Mouse (Mus musculus): Measurements from ENCODE around the gene Btbd35f29. TPM values are rescaled to one million over a fixed set of nuclear protein-coding genes. Genes with fewer than 3 reads are reported as not detected.
"Not testable (repeated sequence)": the region's sequence is repeated elsewhere in the genome, so short reads cannot be mapped to it uniquely, and the experiment has no call there.

The Btbd35f29 gene
- not detected in 2 replicates for polyA plus RNA-seq (2015; fragmentation: Nextera tagmentation; extraction: Ambion mirVana)

GRCm38 (mm10) chrX:31117374-31117773 is at the start of gene Btbd35f29:
Btbd35f29 (plus strand) TSS chrX:31117674.
- DNase-seq (ENCODE audit: low spot score) = not testable (repeated sequence)

DNA sequence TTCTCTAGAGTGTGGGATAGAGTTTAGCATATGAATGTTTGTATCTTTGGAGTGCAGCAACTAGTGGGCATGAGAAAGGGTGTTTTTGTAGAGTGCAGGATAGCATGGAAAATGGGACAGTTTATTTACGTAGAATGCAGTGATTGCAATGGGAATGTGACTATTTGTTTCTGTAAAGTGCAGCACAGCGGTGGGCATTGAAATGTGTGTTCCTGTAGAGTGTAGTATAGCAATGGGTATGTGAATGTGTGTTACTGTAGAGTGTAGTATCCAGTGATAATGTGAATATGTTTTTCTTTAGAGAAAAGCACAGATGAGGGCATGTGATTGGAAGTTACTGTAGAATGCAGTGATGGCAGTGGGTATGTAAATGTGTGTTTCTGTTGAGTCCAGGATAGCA is 23.9 kb downstream of the Btbd35f29 start:
- not testable (repeated sequence) for DNase-seq (ENCODE audit: low spot score)

DNA sequence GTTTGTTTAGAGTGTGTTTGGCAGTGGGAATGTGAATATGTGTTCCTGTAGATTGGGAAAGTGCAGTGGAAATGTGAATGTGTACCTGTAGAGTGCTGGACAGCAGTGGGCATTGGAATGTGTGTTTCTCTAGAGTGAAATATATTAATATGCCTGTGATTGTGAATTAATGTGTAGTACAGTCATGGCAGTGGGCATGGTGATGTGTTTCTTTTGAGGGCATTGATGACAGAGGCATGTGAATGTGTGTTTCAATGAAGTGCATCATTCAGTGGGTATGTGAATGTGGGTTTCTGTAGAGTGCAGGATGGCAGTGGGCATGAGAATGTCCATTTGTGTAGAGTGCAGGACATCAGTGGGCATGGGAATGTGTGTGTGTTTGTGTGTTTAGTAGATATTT is 27.7 kb downstream of the Btbd35f29 start:
- not testable (repeated sequence) for DNase-seq (ENCODE audit: low spot score)

DNA sequence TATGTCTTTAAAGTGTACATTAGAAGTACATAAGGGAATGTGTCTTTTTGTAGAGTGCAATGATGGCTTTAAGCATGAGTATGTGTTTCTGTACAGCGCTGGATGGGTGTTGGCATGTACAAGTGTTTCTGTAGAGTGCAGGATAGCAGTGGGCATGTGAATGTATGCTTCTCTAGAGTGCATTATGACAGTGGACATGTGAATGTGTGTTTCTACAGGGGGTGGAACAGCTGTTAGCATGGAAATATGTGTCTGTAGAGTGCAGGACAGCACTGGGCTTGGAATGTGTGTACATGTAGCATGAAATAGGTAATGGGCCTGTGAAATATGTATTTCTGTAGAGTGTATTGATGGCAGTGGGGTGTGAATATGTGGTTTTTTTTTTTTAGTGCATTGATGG is 28.4 kb downstream of the Btbd35f29 start:
- DNase-seq (ENCODE audit: low spot score) = peak; percentile 1

DNA sequence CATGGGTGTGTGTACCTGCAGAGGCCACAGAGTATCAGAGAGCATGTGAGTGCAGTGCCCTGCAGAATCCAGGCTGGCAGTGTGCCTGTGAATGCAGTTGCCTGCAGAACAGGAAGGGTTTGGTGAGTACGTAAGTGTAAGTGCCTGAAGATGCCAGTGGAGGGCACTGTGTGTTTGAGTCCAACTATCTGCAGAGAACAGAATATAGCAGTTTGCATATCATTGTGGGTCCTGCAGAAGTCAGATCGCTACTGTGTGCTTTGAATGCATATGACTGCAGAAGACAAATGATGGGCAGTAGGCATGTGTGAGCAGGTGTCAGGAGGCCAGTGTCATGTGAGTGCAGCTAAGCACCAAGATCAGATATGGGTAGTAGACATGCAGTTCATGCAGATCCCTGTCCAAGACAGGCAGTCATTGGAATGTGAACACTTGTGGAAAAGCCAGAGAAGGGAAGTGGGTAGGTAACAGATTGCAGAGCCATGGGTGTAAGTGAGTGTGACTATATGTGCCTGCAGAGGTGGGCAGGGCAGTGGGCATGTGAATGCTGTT is 41.1 kb downstream of the Btbd35f29 start:
- not testable (repeated sequence) for DNase-seq (ENCODE audit: low spot score)

DNA sequence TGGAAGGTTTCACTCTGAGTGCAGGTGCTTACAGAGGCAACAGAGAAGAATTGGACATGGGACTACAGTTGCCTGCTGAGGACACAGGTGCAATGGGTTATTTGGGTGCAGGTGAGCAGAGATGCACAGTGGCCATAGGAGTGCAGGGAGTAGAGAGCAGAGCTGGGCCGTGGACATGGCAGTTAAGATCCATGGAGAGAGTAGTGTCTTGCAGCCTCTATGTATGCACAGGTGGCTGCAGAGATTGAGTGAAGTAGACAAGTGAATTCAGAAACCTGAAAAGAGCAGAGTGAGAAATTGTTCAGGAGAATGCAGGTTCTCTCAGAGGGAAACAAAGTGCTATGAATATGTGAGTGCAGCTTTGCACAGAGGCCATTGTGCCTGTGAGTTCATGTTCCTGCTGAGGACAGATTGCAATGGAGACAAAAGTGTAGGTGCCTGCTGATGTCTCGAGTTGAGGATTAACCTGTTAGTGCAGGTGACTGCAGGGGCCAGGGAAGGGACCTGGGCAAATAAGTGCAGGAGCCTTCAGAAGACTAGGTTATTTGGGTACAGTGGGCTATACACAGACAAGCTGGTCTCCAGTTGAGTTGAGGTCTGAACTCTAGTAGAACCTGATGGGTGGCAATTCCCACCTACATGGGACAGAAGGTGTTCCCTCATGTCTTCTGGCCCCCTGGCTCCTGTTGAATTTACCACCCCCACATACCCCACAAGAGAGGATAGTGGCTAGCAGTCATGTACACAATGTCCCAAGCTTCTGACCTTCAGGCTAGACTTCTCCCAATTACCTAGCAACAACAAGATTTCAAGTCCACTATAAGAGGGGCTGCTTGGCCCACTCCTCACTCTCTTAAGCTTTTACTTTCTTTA is 42.2 kb downstream of the Btbd35f29 start:
- DNase-seq (ENCODE audit: low spot score) = not testable (repeated sequence)

DNA sequence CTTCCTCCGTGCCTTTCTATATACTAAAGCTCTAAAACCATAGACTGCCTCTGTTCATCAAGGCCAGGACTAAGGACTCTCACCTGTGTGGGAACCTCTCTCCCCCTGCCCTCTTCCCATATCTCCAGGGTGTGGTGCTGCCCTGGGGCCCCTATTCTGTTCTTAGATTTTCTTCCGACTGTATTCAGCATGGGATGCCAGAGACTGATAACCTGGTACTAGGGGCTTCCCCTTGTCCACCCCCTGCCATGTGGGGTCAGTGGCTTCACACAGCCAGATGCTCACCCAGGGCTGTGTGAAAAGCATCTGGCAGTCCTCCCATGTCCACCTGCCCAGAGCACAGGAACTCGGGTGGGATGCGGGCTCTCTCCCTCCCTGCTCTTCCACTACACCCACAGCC is 43.1 kb downstream of the Btbd35f29 start:
- DNase-seq (ENCODE audit: low spot score) = not testable (repeated sequence)

- DNase-seq (ENCODE audit: low spot score) = not testable (repeated sequence)
Observed at GRCm38 (mm10) chrX:31162638-31163037, 45.2 kb downstream of the Btbd35f29 start.

- DNase-seq (ENCODE audit: low spot score) = not testable (repeated sequence)
Observed at GRCm38 (mm10) chrX:31165193-31165592, 47.7 kb downstream of the Btbd35f29 start.

Other genes with a start within 250 kb of the Btbd35f29 start
- not detected in 2 replicates for gene Spin2f, start 136.2 kb downstream of the Btbd35f29 start, polyA plus RNA-seq (2015; fragmentation: Nextera tagmentation; extraction: Ambion mirVana)
- not detected in 2 replicates for gene Btbd35f26, start 218.8 kb downstream of the Btbd35f29 start, polyA plus RNA-seq (2015; fragmentation: Nextera tagmentation; extraction: Ambion mirVana)